Mouse (Mus musculus): ENCODE results near the gene Gucd1. TPM values are rescaled to one million over a fixed set of nuclear protein-coding genes. Genes with fewer than 3 reads are reported as not detected.
"Not testable (repeated sequence)": the region's sequence is repeated elsewhere in the genome, so short reads cannot be mapped to it uniquely, and the experiment has no call there.

The Gucd1 gene
- total RNA-seq, 2 experiments from 2014 or later, result 43.8 to 45.5 TPM

DNA sequence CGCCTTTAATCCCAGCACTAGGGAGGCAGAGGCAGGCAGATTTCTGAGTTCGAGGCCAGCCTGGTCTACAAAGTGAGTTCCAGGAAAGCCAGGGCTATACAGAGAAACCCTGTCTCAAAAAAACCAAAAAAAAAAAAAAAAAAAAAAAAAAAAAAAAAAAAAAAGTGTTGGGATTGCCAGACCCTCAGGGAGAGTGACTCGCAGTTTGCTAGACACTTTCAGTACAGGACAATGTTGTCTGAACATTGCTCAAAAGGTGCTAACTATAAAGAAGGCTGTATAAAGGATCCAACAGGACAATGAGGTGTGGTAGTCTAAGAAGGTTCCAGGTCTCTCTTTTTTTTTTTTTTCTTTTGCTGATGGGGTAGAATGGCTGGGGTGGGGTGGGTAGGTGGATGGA, 11.8 kb downstream of the Gucd1 start:
- intact Hi-C loops (cut with DNase I); DNase-seq: not testable (repeated sequence)

GRCm38 (mm10) chr10:75505130-75505495, 12.7 kb downstream of the Gucd1 start:
- intact Hi-C loops (cut with DNase I), result no loop called here
- DNase-seq, result no peak

DNA sequence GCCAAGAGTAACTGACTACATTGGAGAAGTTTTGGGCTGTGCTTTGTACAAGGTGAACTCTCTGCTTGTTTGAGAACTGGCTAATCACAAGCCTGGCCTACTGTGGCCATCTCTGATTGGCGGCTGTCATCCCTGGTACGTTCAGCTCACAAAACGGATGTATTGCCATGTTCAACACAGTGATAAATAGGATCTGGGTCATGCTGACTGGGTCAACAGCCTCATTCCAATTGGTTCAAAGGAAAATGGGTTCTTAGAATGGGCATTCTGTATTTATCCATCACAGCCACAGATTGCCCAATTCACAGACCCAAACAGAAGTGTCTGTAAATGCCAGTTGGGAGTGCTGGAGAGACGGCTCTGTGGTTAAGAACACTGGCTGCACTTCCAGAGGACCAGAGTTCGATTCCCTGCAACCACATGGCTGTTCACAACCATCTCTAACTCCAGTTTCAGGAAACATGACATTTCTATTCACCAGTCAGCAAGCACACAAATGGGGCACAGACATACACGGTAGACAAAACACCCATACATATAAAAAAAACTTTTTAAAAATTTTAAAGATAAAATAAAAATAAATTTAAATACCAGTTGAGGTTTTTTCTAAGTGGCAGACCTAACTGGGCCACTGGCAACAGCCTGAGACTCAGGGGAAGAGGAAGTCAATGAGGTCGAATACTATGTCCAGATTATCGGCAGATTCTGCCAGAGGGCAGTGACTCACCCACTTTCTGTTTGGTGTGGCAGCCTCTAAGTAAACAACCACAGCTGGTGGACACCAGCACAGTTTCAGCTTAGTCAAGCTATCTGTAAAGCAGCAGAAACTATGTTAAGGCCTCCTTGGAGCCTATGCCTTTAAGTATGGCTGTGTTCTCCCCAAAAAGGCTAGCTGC, 13.3 kb downstream of the Gucd1 start:
- DNase-seq, result no peak

DNA sequence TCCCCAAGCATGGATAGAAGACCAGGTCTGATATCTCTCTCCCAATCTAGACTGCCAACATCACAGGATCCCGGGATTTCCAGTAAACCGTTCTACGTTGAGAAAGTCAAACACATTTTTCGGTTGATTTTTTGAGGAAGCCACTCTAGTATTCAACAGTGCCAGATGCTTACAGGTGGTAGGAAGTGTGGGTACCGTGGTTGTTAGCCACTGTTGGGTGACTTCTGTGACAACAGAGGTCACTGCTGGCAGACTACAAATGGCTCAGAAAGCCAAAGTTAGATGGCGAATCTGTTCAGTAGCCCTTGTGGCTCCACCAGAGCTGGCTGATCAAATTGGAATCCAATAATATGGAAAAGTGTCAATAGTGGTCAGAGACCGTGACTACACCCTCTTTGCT, 14.1 kb downstream of the Gucd1 start:
- DNase-seq, result no peak
- intact Hi-C loops (cut with DNase I), result no loop called here

More for the DNA sequence above, 13.3 kb downstream of the Gucd1 start:
- intact Hi-C loops (cut with DNase I), result no loop called here

DNA sequence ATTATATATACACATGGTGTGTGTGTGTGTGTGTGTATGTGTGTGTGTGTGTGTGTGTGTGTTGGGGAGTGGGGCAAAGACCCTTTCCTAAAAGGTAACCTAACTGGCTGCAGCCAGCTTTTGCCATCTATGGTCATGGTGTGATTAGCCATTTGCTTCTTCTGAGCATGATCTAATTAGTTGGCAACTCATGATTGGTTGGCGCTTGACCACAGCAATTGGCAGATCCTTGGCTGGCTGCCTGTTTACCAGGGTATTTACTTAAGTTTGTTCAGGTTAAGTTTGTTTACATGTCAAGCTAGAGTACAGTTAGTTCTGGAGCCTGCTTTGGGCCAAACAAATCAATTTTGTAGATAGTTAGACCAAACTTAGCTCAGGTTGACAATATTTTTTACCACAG, 16.1 kb downstream of the Gucd1 start:
- DNase-seq, result no peak
- intact Hi-C loops (cut with DNase I), result no loop called here

GRCm38 (mm10) chr10:75500345-75500744, 17.4 kb downstream of the Gucd1 start:
- DNase-seq, result no peak
- intact Hi-C loops (cut with DNase I), result no loop called here

- DNase-seq, result no peak
- intact Hi-C loops (cut with DNase I), result no loop called here
Measured at GRCm38 (mm10) chr10:75499791-75500190, 18.0 kb downstream of the Gucd1 start.

GRCm38 (mm10) chr10:75499214-75499613, 18.6 kb downstream of the Gucd1 start:
- intact Hi-C loops (cut with DNase I); DNase-seq: not testable (repeated sequence)

GRCm38 (mm10) chr10:75495921-75496320, 21.9 kb downstream of the Gucd1 start:
- intact Hi-C loops (cut with DNase I), result no loop called here
- no peak for DNase-seq

DNA sequence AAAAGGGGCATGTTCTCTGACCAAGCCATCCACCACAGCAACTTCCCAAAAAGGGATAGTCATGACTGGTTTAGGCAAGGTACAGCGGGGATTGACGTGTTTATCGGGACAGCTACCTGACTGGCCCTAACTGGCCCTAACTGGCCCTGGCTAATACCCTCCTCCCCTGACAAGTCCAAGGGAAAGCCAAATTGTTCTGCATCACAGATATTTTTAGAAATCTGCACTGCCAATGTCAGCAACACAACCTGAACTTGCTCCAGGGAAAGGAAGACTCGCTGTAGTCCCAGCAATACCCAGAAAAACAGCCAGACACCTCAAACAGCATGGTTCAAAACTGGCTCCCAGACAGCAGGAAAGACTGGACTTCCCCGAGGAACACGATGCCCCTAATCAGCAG, 22.5 kb downstream of the Gucd1 start:
- intact Hi-C loops (cut with DNase I), result no loop called here
- peak in 1 of 2 experiments; percentile 44 for DNase-seq

DNA sequence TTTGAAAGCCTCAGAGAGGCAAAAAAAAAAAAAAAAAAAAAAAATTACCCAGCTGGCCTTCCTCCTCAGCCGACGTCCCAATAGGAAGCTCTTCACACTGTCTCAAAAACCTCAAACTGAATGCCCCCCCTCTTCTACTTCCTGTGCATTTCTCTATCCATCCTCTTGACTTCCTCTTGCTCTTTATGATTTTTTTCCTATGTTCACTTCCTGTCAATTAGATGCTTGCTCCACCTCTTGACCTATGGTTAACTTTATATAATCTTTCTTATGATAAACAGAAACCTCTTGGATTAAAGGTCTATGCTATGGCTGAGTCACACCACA, 25.9 kb downstream of the Gucd1 start:
- no peak for DNase-seq
- intact Hi-C loops (cut with DNase I), result no loop called here

GRCm38 (mm10) chr10:75491234-75491935, 26.4 kb downstream of the Gucd1 start:
- no peak for DNase-seq
- intact Hi-C loops (cut with DNase I), result no loop called here

DNA sequence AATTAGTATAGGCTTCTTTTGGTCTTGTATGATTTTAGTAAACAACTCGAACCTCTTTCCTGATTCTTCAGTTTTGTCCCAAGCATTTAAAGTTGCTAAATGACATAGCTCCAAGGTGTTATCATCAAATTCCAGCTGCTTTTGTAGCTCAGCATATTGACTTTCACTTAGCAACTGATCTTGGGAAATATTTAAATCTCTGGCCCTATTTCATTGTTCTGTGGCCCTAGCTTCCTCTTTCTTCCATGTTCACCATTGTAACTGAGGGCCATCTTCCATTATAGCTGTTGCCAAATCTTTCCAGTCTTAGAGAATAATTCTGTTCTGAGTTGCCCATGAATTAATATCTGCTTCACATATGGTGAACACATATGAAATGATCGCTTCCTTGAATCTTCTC, 27.0 kb downstream of the Gucd1 start:
- intact Hi-C loops (cut with DNase I), result no loop called here
- DNase-seq, result no peak

DNA sequence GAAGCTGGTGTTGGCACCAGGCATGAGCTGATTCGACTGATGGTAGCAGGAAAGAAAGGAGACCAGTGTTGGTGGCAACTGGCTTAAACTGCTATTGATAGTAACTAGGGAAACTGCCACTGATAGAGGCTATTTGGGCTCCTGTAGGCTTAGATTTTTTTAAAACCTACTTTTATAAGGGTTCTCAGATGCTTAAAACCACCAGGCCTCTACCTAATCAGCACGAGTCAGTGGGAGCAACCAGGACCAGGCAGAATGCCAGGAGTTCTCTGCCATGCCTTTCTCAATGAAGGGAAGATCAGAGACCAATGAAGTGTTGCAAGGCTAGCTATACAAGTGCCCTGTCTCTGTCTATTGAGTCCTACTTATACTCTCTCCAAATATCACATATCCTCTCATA, 28.2 kb downstream of the Gucd1 start:
- intact Hi-C loops (cut with DNase I), result loop anchor here (5.0 kb wide), 3 partner anchors 92 to 232 kb away; no protein-coding TSS in a partner anchor
- no peak for DNase-seq

DNA sequence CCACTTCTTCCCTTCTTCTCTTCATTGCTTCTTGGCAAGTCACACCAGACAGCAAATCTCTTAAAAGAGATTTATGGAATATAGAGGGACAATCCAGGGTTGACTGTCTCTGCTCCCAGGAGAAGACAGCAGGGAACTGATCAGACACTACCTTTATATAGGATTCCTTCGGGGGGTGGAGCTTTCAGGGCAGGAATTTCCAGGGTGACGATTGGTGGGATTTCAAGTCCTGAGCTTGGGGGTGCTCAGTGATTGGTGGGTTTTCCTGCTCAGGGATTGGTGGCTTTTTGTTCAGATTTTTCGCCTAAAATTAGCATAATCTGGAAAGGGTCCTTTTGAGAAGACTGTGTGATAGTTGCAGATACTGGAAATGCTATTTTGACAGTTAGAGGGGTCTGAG, 30.6 kb downstream of the Gucd1 start:
- intact Hi-C loops (cut with DNase I), result loop anchor here (2.0 to 5.0 kb wide), 5 partner anchors 46 to 230 kb away; partner anchors contain the start of gene Adora2a

DNA sequence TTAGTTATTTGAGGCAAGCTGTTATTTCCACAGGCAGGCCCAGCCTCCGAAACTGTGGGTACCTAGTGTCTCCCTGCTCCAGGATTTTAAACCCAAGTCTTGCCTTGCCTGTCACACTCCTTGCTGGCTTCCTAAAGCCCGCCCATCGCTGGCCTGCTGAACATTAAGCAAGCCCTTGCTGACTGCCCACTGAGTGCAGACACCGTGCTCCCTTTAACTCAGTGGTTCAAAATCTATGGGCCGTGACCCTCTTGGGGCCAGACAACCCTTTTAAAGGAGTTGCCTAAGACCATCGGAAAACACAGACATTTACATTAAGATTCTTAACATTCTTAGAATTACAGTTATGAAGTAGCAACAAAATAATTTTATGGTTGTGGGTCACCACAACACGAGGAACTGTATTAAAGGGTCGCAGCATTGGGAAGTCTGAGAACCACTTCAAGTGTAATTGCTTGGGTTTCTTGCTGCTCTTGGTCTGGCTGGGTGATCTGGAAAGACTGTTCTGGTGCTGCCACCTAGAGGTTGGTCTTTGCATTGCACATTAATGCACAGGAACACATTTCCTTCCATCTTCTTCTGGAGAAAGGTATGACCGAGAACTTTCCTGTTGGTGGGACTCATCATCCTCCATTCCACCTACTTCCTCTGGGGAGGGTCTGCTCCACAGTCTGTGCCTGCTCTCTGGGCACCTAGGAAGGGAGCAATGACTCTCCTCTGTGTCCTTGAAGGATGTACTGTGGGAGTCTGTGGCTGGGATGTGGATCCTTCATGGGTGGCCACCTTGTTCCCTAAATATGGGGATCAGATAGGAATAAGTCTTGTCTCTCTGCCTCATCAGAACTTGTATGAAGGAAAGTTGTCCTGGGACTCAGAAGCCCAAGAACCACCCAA, 31.4 kb downstream of the Gucd1 start:
- peak; percentile 81 to 87 for DNase-seq
- intact Hi-C loops (cut with DNase I), result loop anchor here (2.0 to 5.0 kb wide), 5 partner anchors 46 to 229 kb away; partner anchors contain the start of gene Adora2a

More for the DNA sequence above, 30.6 kb downstream of the Gucd1 start:
- no peak for DNase-seq

DNA sequence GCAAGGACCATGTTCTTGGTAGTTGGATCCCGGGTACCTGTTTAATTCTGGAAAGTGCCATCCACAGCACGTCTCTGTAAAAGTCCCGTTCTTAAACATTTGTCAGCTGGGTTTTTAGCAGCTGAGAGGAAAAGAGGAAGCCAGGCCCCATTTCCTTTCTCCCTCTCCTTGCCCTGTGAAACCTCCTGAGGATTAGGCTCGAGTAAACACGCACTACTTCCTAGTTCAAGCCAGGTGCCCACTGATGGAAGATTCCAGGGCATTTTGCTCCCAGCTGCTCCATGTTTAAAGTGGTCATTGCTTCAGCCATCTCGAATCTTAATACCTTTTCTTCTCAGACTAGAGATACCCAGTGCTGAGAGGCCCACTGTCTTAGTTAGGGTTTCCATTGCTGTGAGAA, 33.0 kb downstream of the Gucd1 start:
- DNase-seq, result no peak
- intact Hi-C loops (cut with DNase I), result loop anchor here (1.0 to 5.0 kb wide), 4 partner anchors 87 to 302 kb away; no protein-coding TSS in a partner anchor

GRCm38 (mm10) chr10:75484066-75484465, 33.7 kb downstream of the Gucd1 start:
- intact Hi-C loops (cut with DNase I), result no loop called here
- DNase-seq, result no peak

GRCm38 (mm10) chr10:75482919-75483483, 34.8 kb downstream of the Gucd1 start:
- no peak for DNase-seq
- intact Hi-C loops (cut with DNase I), result no loop called here

- DNase-seq, result no peak
- intact Hi-C loops (cut with DNase I), result no loop called here
Measured at GRCm38 (mm10) chr10:75482271-75482670, 35.5 kb downstream of the Gucd1 start.

Measured in heart, postnatal 14 days (tissue).